ENCODE assay signal across 35 mouse cellular contexts in genomic region chr1:130769925-130770324, GRCm38 (mm10). TPM values are rescaled to one million over a fixed set of nuclear protein-coding genes. Genes with fewer than 3 reads are reported as not detected.
A peak's percentile ranks its signal among the peaks of the same experiment; 100 is the strongest.
DNase-seq lines count a peak whose midpoint lies in the region; ATAC-seq and TF ChIP-seq lines count a peak whose summit lies in the region.
"Had no signal": no experiment of that assay in that cellular context is flagged by ENCODE, and none has a peak within 500 bp of the region (broad histone marks: within the 10 kb centered on the region; RNA-seq: fewer than 3 reads in every experiment).

No protein-coding gene starts in this region.

- H3K36me3 ChIP-seq in lung, embryonic 15.5 days: no peaks in the 10 kb centered on the region
- no peaks in the 10 kb centered on the region for H3K36me3 ChIP-seq in stomach, postnatal 0 days (ENCODE audit: control insufficient read depth, insufficient read depth, low read length)
- H3K36me3 ChIP-seq in thymus, adult 2 months (ENCODE audit: control insufficient read depth, insufficient read depth, low read length): no peaks in the 10 kb centered on the region
- H3K36me3 ChIP-seq: forebrain, embryonic 15.5 days; hindbrain, embryonic 12.5 days; intestine, embryonic 15.5 days; limb, embryonic 12.5 days; midbrain, embryonic 13.5 days; neural tube, embryonic 13.5 days had no signal

- no peak for TF ChIP-seq CTCF in stomach, postnatal 0 days (IDR thresholded peaks at IDR 0.05; ENCODE audit: low read depth)
- TF ChIP-seq CTCF in thymus, adult 2 months (IDR thresholded peaks at IDR 0.05; ENCODE audit: borderline replicate concordance, control insufficient read depth, extremely low read depth, insufficient read depth, low read length, poor library complexity): no peak

- peak overlapping the region; percentile 27; the same call in 1 of the 2 replicates for H3K4me2 ChIP-seq in lung, embryonic 15.5 days
- no peak overlapping the region for H3K4me2 ChIP-seq in stomach, postnatal 0 days (replicated peaks; ENCODE audit: low read depth)
- H3K4me2 ChIP-seq: forebrain, embryonic 15.5 days; heart, embryonic 11.5 days; hindbrain, embryonic 12.5 days; intestine, embryonic 15.5 days; limb, embryonic 12.5 days; liver, embryonic 11.5 days; midbrain, embryonic 13.5 days; neural tube, embryonic 13.5 days had no signal

- H3K9me3 ChIP-seq in lung, embryonic 15.5 days: no peaks in the 10 kb centered on the region
- no peaks in the 10 kb centered on the region for H3K9me3 ChIP-seq in stomach, postnatal 0 days (ENCODE audit: control insufficient read depth, low read length)
- H3K9me3 ChIP-seq: forebrain, embryonic 15.5 days; hindbrain, embryonic 12.5 days; intestine, embryonic 15.5 days; limb, embryonic 12.5 days; midbrain, embryonic 13.5 days; neural tube, embryonic 13.5 days had no signal

- WGBS in lung, embryonic 15.5 days: 74% methylated on average over 2 of the region's 2 CpGs
- WGBS in stomach, postnatal 0 days: 66% methylated on average over 2 of the region's 2 CpGs
- WGBS in thymus, adult 2 months: 84% methylated on average over 2 of the region's 2 CpGs

- ATAC-seq in lung, embryonic 15.5 days (ENCODE audit: borderline replicate concordance, extremely low read depth, low FRiP score, low TSS enrichment): no peak
- no peak for ATAC-seq in stomach, postnatal 0 days (ENCODE audit: low FRiP score, low TSS enrichment)
- ATAC-seq in megakaryocyte-erythroid progenitor cell, adult 5-6 weeks (replicated peaks; ENCODE audit: low FRiP score, low TSS enrichment, poor library complexity, severe bottlenecking): no peak
- ATAC-seq: forebrain, embryonic 15.5 days; hindbrain, postnatal 0 days; midbrain, embryonic 13.5 days had no signal

- H3K9ac ChIP-seq in lung, embryonic 15.5 days: no peak overlapping the region
- no peak overlapping the region for H3K9ac ChIP-seq in stomach, postnatal 0 days (ENCODE audit: low read length)
- H3K9ac ChIP-seq: forebrain, embryonic 15.5 days; hindbrain, embryonic 12.5 days; intestine, embryonic 15.5 days; limb, embryonic 12.5 days; midbrain, embryonic 13.5 days; neural tube, embryonic 13.5 days had no signal

- no peak overlapping the region for H3K4me3 ChIP-seq in lung, embryonic 15.5 days
- no peak overlapping the region for H3K4me3 ChIP-seq in stomach, postnatal 0 days (ENCODE audit: low read depth, low read length)
- no peak overlapping the region for H3K4me3 ChIP-seq in thymus, adult 2 months (ENCODE audit: control insufficient read depth, insufficient read depth, low read length)
- H3K4me3 ChIP-seq: forebrain, embryonic 15.5 days; hindbrain, embryonic 12.5 days; intestine, embryonic 15.5 days; limb, embryonic 12.5 days; midbrain, embryonic 13.5 days; neural tube, embryonic 13.5 days had no signal

- DNase-seq in lung, adult 18-20 months: peak; percentile 42 to 67
- no peak for DNase-seq in lung, postnatal 4 days
- DNase-seq in lung, postnatal 25 days (ENCODE audit: low spot score): peak; percentile 43
- DNase-seq in stomach, postnatal 0 days (ENCODE audit: low spot score): no peak
- no peak for DNase-seq in thymus, adult 2 months
- DNase-seq: adrenal gland, postnatal 25 days; B cell, adult 2 months; cerebellum, adult 11-12 months; cerebellum, postnatal 14 days; gastrocnemius, postnatal 25 days; heart, adult 18-20 months; heart, postnatal 36 days had no signal

- no peak for TF ChIP-seq EP300 in stomach, postnatal 0 days (optimal IDR thresholded peaks at IDR 0.05)

- TF ChIP-seq POLR2A in thymus, adult 2 months (IDR thresholded peaks at IDR 0.05; ENCODE audit: control insufficient read depth, extremely low read depth, insufficient read depth, low read length, poor library complexity): no peak

- peak overlapping the region; percentile 89 for H3K27ac ChIP-seq in lung, embryonic 15.5 days
- H3K27ac ChIP-seq in stomach, postnatal 0 days (replicated peaks): peak overlapping the region; percentile 78
- H3K27ac ChIP-seq in thymus, adult 2 months (ENCODE audit: control insufficient read depth, insufficient read depth, low read length): no peak overlapping the region
- H3K27ac ChIP-seq: forebrain, embryonic 15.5 days; hindbrain, embryonic 12.5 days; hindbrain, postnatal 0 days; intestine, embryonic 15.5 days; limb, embryonic 12.5 days; midbrain, embryonic 13.5 days; neural tube, embryonic 13.5 days had no signal

- H3K27me3 ChIP-seq in lung, embryonic 15.5 days: no peaks in the 10 kb centered on the region
- H3K27me3 ChIP-seq in stomach, postnatal 0 days (ENCODE audit: control insufficient read depth, insufficient read depth, low read length): no peaks in the 10 kb centered on the region
- H3K27me3 ChIP-seq in thymus, adult 2 months (ENCODE audit: control insufficient read depth, insufficient read depth, low read length): no peaks in the 10 kb centered on the region
- H3K27me3 ChIP-seq: forebrain, embryonic 15.5 days; hindbrain, embryonic 12.5 days; intestine, embryonic 15.5 days; limb, embryonic 12.5 days; midbrain, embryonic 13.5 days; neural tube, embryonic 13.5 days had no signal

- H3K4me1 ChIP-seq in lung, embryonic 15.5 days: peaks cover 15% of the 10 kb centered on the region
- H3K4me1 ChIP-seq in stomach, postnatal 0 days (replicated peaks; ENCODE audit: control insufficient read depth, insufficient read depth): no peaks in the 10 kb centered on the region
- no peaks in the 10 kb centered on the region for H3K4me1 ChIP-seq in thymus, adult 2 months (replicated peaks; ENCODE audit: control insufficient read depth, insufficient read depth, low read length)
- H3K4me1 ChIP-seq: forebrain, embryonic 15.5 days; hindbrain, embryonic 12.5 days; intestine, embryonic 15.5 days; limb, embryonic 12.5 days; neural tube, embryonic 13.5 days had no signal

RNA-seq across cellular contexts. Expression of gene Fcamr, which starts 30.8 kb away (rescaled TPM):
- polyA plus RNA-seq in lung, embryonic 15.5 days (2015; fragmentation: Nextera tagmentation; extraction: Ambion mirVana): not detected in 2 replicates
- 0.16 and 0.24 TPM in 2 replicates for polyA plus RNA-seq in stomach, postnatal 0 days (2015; fragmentation: Nextera tagmentation; extraction: Ambion mirVana)
- 0.11 and 0.28 TPM in 2 replicates for polyA plus RNA-seq in thymus, adult 2 months (2012; rRNA removed)
- not detected in 2 replicates for total RNA-seq in megakaryocyte-erythroid progenitor cell, adult 5-6 weeks (2014; fragmentation: Nextera tagmentation)
- total RNA-seq in megakaryocyte-erythroid progenitor cell, adult 5-6 weeks (2017): not detected in 2 replicates
- total RNA-seq: adrenal gland, postnatal 25 days; gastrocnemius, adult 18-20 months; gastrocnemius, postnatal 25 days; hindbrain, postnatal 0 days; layer of hippocampus, adult 18-20 months; layer of hippocampus, postnatal 10 days; left cerebral cortex, adult 18-20 months; left cerebral cortex, postnatal 14 days; megakaryocyte, adult 5-6 weeks had no signal
- polyA plus RNA-seq: cortical plate, adult 2 months; forebrain, embryonic 15.5 days; heart, embryonic 16.5 days; hindbrain, embryonic 12.5 days; hindbrain, postnatal 0 days; limb, embryonic 12.5 days; liver, embryonic 11.5 days; liver, embryonic 16.5 days; midbrain, embryonic 13.5 days; neural tube, embryonic 13.5 days; thymus, postnatal 0 days had no signal

RNA-seq across cellular contexts. Expression of gene AA986860, which starts 38.1 kb away (rescaled TPM):
- 10.9 and 13.0 TPM in 2 replicates for polyA plus RNA-seq in lung, embryonic 15.5 days (2015; fragmentation: Nextera tagmentation; extraction: Ambion mirVana)
- 47.7 and 52.8 TPM in 2 replicates for polyA plus RNA-seq in stomach, postnatal 0 days (2015; fragmentation: Nextera tagmentation; extraction: Ambion mirVana)
- 0.54 and 1.1 TPM in 2 replicates for polyA plus RNA-seq in thymus, adult 2 months (2012; rRNA removed)
- 0.66 and 1.5 TPM in 2 replicates for total RNA-seq in megakaryocyte-erythroid progenitor cell, adult 5-6 weeks (2014; fragmentation: Nextera tagmentation)
- total RNA-seq in megakaryocyte-erythroid progenitor cell, adult 5-6 weeks (2017): 0.50 and 0.94 TPM in 2 replicates

RNA-seq across cellular contexts. Expression of gene Pfkfb2, which starts 40.9 kb away (rescaled TPM):
- 7.9 and 9.5 TPM in 2 replicates for polyA plus RNA-seq in lung, embryonic 15.5 days (2015; fragmentation: Nextera tagmentation; extraction: Ambion mirVana)
- 4.6 and 4.8 TPM in 2 replicates for polyA plus RNA-seq in stomach, postnatal 0 days (2015; fragmentation: Nextera tagmentation; extraction: Ambion mirVana)
- polyA plus RNA-seq in thymus, adult 2 months (2012; rRNA removed): 9.2 and 9.5 TPM in 2 replicates
- total RNA-seq in megakaryocyte-erythroid progenitor cell, adult 5-6 weeks (2014; fragmentation: Nextera tagmentation): 22.6 and 26.7 TPM in 2 replicates
- total RNA-seq in megakaryocyte-erythroid progenitor cell, adult 5-6 weeks (2017): 16.0 and 18.3 TPM in 2 replicates

RNA-seq across cellular contexts. Expression of gene Yod1, which starts 52.8 kb away (rescaled TPM):
- polyA plus RNA-seq in lung, embryonic 15.5 days (2015; fragmentation: Nextera tagmentation; extraction: Ambion mirVana): 13.4 and 16.5 TPM in 2 replicates
- 24.2 and 25.2 TPM in 2 replicates for polyA plus RNA-seq in stomach, postnatal 0 days (2015; fragmentation: Nextera tagmentation; extraction: Ambion mirVana)
- 3.9 and 4.7 TPM in 2 replicates for polyA plus RNA-seq in thymus, adult 2 months (2012; rRNA removed)
- 14.4 and 15.9 TPM in 2 replicates for total RNA-seq in megakaryocyte-erythroid progenitor cell, adult 5-6 weeks (2014; fragmentation: Nextera tagmentation)
- total RNA-seq in megakaryocyte-erythroid progenitor cell, adult 5-6 weeks (2017): 12.4 and 15.7 TPM in 2 replicates

RNA-seq across cellular contexts. Expression of gene Gm29427, which starts 54.3 kb away (rescaled TPM):
- not detected in 2 replicates for polyA plus RNA-seq in lung, embryonic 15.5 days (2015; fragmentation: Nextera tagmentation; extraction: Ambion mirVana)
- 0.07 TPM in 1 of 2 replicates, not detected in the other for polyA plus RNA-seq in stomach, postnatal 0 days (2015; fragmentation: Nextera tagmentation; extraction: Ambion mirVana)
- 0.09 TPM in 1 of 2 replicates, not detected in the other for polyA plus RNA-seq in thymus, adult 2 months (2012; rRNA removed)
- not detected in 2 replicates for total RNA-seq in megakaryocyte-erythroid progenitor cell, adult 5-6 weeks (2014; fragmentation: Nextera tagmentation)
- 0.19 TPM in 1 of 2 replicates, not detected in the other for total RNA-seq in megakaryocyte-erythroid progenitor cell, adult 5-6 weeks (2017)
- total RNA-seq: gastrocnemius, adult 18-20 months; gastrocnemius, postnatal 25 days; hindbrain, postnatal 0 days; layer of hippocampus, adult 18-20 months; layer of hippocampus, postnatal 10 days; left cerebral cortex, adult 18-20 months; megakaryocyte, adult 5-6 weeks had no signal
- polyA plus RNA-seq: forebrain, embryonic 15.5 days; heart, embryonic 11.5 days; heart, embryonic 16.5 days; hindbrain, postnatal 0 days; intestine, embryonic 15.5 days; kidney, adult 2 months; limb, embryonic 12.5 days; liver, embryonic 11.5 days; liver, embryonic 16.5 days; neural tube, embryonic 13.5 days; small intestine, adult 2 months; thymus, postnatal 0 days had no signal

Comparison
In these comparisons a context has a peak if more than half of its experiments do, and no peak if none do; other contexts are left out.
1. DNase-seq: peak in lung, adult 18-20 months (2 of 2) and lung, postnatal 25 days (single experiment); none in lung, postnatal 4 days (0 of 2), stomach, postnatal 0 days (single experiment) and thymus, adult 2 months (single experiment).